Mouse (Mus musculus): ENCODE measurements around the gene Myt1l. TPM values are rescaled to one million over a fixed set of nuclear protein-coding genes. Genes with fewer than 3 reads are reported as not detected.

Myt1l gene
- total and polyA plus RNA-seq, 2 experiments: not detected

DNA sequence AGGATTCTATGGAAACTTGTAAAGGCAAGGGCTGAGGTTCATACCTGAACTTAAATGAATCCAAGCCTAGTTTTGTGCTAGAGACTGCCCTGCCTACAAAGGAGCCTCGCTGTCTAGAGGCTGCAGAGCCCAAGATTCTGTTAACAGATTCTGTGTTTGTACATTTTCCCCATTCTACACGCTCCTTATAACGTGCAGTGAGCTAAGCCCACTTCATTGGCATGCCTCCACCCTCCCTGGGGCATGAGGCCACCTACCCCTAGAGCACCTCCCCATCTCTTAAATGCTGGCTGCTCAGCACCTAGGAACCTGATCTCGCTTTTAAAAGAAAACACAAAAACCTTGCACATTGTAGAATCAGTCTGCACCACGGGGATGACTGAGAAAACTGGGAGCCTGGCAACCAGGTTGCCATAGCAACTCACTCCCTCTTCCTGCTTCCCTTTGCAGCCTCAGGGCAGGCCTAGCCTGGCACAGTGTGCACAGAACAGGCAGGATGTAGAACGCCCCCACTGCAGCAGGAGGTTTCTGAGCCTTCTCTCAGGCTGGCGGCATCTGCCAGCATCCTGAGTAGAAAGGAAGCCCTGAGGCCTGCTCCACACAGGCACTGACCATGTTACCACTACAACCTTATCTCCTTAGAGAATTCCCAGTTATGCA lies 344.1 kb downstream of the Myt1l start:
- DNase-seq (ENCODE audit: extremely low read depth, low read depth, low spot score): no peak
- Histone ChIP-seq H3K9ac (ENCODE audit: low read depth, low read length) (no peak overlapping the region), H3K4me1 (ENCODE audit: control insufficient read depth, insufficient read depth, low read length) (no peaks in the 10 kb centered on the region), H3K27me3 (ENCODE audit: control insufficient read depth, insufficient read depth, low read length) (no peaks in the 10 kb centered on the region; the same call in 1 of the 2 replicates), H3K36me3 (ENCODE audit: control insufficient read depth, insufficient read depth, low read length) (no peaks in the 10 kb centered on the region), H3K27ac (replicated peaks; ENCODE audit: insufficient read depth, low read depth, low read length) (no peak overlapping the region), H3K79me2 (ENCODE audit: control insufficient read depth, insufficient read depth, low read length) (no peaks in the 10 kb centered on the region), H3K4me3 (ENCODE audit: insufficient read depth, low read depth, low read length) (no peak overlapping the region)
- 47% methylated on average over 7 of the region's 7 CpGs for WGBS
- TF ChIP-seq POLR2A (IDR thresholded peaks at IDR 0.05; ENCODE audit: extremely low read depth, insufficient read depth, low read length) (no peak), CTCF (IDR thresholded peaks at IDR 0.05; ENCODE audit: low read depth, low read length) (no peak)

DNA sequence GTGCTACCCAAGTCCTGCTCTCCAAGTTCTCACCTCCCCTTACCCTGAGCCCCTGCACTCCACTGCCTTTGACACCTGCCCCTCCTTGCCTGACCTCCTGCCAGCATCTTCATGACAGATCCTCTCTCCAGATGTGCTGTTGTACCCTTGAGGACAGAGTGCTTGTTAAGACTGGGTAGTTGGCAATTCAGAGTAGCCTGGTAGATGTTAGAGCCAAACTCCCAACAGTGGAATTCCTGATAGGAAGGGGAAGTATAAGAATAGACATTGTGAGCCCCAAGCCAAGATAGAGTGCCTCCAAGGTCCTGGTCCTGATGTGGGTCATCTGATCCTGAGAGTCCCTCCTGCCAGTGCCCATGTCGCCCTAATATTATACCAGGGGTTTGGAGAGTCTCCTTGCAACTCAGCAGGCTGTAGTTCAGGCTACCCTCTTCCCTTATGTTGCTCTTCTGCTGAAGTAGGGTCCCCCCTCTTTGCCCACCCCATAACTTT lies 345.1 kb downstream of the Myt1l start:
- H3K4me1 ChIP-seq (ENCODE audit: control insufficient read depth, insufficient read depth, low read length): no peaks in the 10 kb centered on the region
- no peak overlapping the region for H3K4me3 ChIP-seq (ENCODE audit: insufficient read depth, low read depth, low read length)
- no peaks in the 10 kb centered on the region for H3K36me3 ChIP-seq (ENCODE audit: control insufficient read depth, insufficient read depth, low read length)
- WGBS: 43% methylated on average over 1 of the region's 1 CpGs
- TF ChIP-seq CTCF (IDR thresholded peaks at IDR 0.05; ENCODE audit: low read depth, low read length) (no peak), POLR2A (IDR thresholded peaks at IDR 0.05; ENCODE audit: extremely low read depth, insufficient read depth, low read length) (no peak)
- no peak overlapping the region for H3K9ac ChIP-seq (ENCODE audit: low read depth, low read length)
- DNase-seq (ENCODE audit: extremely low read depth, low read depth, low spot score): no peak
- H3K79me2 ChIP-seq (ENCODE audit: control insufficient read depth, insufficient read depth, low read length): no peaks in the 10 kb centered on the region
- no peak overlapping the region for H3K27ac ChIP-seq (replicated peaks; ENCODE audit: insufficient read depth, low read depth, low read length)
- peaks cover 3% of the 10 kb centered on the region; the same call in 1 of the 2 replicates for H3K27me3 ChIP-seq (ENCODE audit: control insufficient read depth, insufficient read depth, low read length)

DNA sequence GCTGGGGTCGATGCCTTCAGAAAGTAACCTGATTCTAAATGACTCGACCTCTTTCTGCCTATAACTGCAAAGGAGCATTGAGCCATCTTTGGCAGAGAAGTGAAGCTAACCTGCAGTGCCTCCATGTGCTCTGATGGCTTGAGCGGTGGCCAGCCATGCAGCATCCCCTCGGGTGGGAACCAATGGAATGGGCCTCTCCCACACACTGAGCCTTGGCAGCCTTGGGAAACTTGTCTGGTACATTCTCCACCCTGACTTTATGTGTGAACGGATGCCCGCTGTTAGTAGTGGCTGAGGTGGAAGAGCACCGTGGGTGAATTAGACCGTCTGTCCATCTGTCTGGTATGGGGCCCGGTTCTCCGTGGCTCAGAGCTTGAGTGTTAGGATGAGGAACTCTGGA lies 349.8 kb downstream of the Myt1l start:
- peaks cover 3% of the 10 kb centered on the region; the same call in 1 of the 2 replicates for H3K27me3 ChIP-seq (ENCODE audit: control insufficient read depth, insufficient read depth, low read length)
- 84% methylated on average over 10 of the region's 10 CpGs for WGBS
- TF ChIP-seq POLR2A (IDR thresholded peaks at IDR 0.05; ENCODE audit: extremely low read depth, insufficient read depth, low read length): no peak
- no peak overlapping the region for H3K27ac ChIP-seq (replicated peaks; ENCODE audit: insufficient read depth, low read depth, low read length)
- no peak overlapping the region for H3K4me3 ChIP-seq (ENCODE audit: insufficient read depth, low read depth, low read length)
- no peak overlapping the region for H3K9ac ChIP-seq (ENCODE audit: low read depth, low read length)
- no peaks in the 10 kb centered on the region for H3K36me3 ChIP-seq (ENCODE audit: control insufficient read depth, insufficient read depth, low read length)
- H3K79me2 ChIP-seq (ENCODE audit: control insufficient read depth, insufficient read depth, low read length): no peaks in the 10 kb centered on the region
- no peaks in the 10 kb centered on the region for H3K4me1 ChIP-seq (ENCODE audit: control insufficient read depth, insufficient read depth, low read length)
- DNase-seq (ENCODE audit: extremely low read depth, low read depth, low spot score): no peak

DNA sequence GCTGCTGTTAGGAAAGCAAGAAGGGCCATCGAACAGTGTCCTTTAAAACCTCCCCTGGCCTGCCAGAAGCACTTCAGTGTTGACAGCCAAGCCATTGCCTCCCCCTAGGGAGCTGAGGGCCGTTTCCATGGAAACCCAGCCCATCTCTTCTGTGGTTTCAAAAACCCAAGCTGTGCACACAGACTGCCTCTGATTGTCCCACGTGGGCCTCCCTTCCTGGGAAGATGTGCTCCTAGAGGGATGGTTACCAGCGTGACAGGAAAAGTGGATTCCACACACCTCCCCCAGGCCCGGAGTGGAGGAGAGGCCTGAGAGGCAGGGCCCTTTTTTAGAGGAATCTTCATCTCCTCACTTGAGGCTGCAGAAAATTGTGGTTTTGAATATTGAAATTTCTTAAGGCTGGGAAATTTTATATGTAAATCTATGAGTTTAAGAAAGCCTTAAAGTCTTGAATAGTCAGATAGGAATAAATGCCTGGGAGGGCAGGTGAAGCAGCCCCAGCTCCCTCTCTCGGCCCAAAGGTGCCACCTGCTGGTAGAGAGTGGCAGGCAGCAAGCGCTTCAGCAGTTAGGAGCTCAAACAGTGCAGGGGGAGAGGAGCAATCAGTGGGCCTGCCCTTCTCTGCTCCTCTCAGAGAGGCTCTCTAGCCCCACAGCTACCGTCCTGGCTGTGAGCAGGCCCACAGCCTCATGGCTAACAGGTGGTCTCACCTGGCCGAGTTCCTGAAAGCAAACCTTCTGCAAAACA lies 354.9 kb downstream of the Myt1l start:
- DNase-seq (ENCODE audit: extremely low read depth, low read depth, low spot score): no peak
- TF ChIP-seq CTCF (IDR thresholded peaks at IDR 0.05; ENCODE audit: low read depth, low read length) (peak; percentile 83), POLR2A (IDR thresholded peaks at IDR 0.05; ENCODE audit: extremely low read depth, insufficient read depth, low read length) (no peak)
- no peaks in the 10 kb centered on the region for H3K36me3 ChIP-seq (ENCODE audit: control insufficient read depth, insufficient read depth, low read length)
- H3K79me2 ChIP-seq (ENCODE audit: control insufficient read depth, insufficient read depth, low read length): no peaks in the 10 kb centered on the region
- WGBS: 27% methylated on average over 9 of the region's 9 CpGs
- H3K4me1 ChIP-seq (ENCODE audit: control insufficient read depth, insufficient read depth, low read length): no peaks in the 10 kb centered on the region
- no peak overlapping the region for H3K9ac ChIP-seq (ENCODE audit: low read depth, low read length)
- no peak overlapping the region for H3K4me3 ChIP-seq (ENCODE audit: insufficient read depth, low read depth, low read length)
- no peak overlapping the region for H3K27ac ChIP-seq (replicated peaks; ENCODE audit: insufficient read depth, low read depth, low read length)
- H3K27me3 ChIP-seq (ENCODE audit: control insufficient read depth, insufficient read depth, low read length): peaks cover under 1% of the 10 kb centered on the region; the same call in 1 of the 2 replicates

DNA sequence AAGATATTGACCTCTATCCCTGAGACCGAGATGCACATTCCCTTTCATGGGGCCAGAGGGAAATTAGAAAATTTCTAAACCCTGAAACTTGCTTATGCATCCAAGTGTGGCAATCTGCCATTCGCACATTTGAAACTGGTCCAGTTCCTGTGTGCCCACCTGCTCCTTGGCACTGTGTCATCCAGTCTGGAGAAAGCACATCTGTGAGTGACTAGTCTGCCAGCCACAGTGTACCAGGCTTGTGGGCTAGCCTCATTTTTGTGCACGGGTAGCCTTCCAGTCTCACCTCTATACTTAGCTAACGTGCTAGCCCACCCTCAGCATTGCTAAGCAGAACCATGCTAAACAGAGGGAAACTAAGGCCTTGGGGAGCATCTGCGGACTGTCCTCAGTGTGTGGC lies 356.2 kb downstream of the Myt1l start:
- Histone ChIP-seq H3K9ac (ENCODE audit: low read depth, low read length) (no peak overlapping the region), H3K36me3 (ENCODE audit: control insufficient read depth, insufficient read depth, low read length) (no peaks in the 10 kb centered on the region), H3K4me3 (ENCODE audit: insufficient read depth, low read depth, low read length) (no peak overlapping the region), H3K79me2 (ENCODE audit: control insufficient read depth, insufficient read depth, low read length) (no peaks in the 10 kb centered on the region), H3K27me3 (ENCODE audit: control insufficient read depth, insufficient read depth, low read length) (no peaks in the 10 kb centered on the region; the same call in 1 of the 2 replicates), H3K4me1 (ENCODE audit: control insufficient read depth, insufficient read depth, low read length) (no peaks in the 10 kb centered on the region), H3K27ac (replicated peaks; ENCODE audit: insufficient read depth, low read depth, low read length) (no peak overlapping the region)
- DNase-seq (ENCODE audit: extremely low read depth, low read depth, low spot score): no peak
- TF ChIP-seq POLR2A (IDR thresholded peaks at IDR 0.05; ENCODE audit: extremely low read depth, insufficient read depth, low read length): no peak
- TF ChIP-seq CTCF (IDR thresholded peaks at IDR 0.05; ENCODE audit: low read depth, low read length): no peak
- WGBS: 71% methylated on average over 5 of the region's 5 CpGs

DNA sequence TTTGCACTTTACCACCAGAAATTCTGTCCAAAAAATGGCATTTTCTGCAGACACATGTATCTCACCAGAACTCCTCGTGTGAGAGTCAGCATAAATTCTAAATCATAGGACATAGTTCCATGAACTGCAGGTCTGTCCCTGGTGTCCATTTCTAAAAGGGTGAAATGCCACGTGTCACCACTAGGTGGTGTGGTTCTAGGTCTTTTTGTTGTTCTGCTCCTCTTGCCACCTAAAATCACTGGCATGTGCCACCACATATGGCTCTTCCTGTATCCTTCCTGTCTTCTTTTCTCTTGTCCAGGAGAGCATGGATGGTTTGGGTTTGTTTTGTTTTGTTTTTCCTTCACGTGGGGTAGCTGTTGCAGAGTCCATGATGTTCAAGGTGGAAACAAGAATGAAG lies 366.5 kb downstream of the Myt1l start:
- H3K27me3 ChIP-seq (ENCODE audit: control insufficient read depth, insufficient read depth, low read length): no peaks in the 10 kb centered on the region
- peak; percentile 15 for DNase-seq (ENCODE audit: extremely low read depth, low read depth, low spot score)
- no peak overlapping the region for H3K9ac ChIP-seq (ENCODE audit: low read depth, low read length)
- H3K4me3 ChIP-seq (ENCODE audit: insufficient read depth, low read depth, low read length): no peak overlapping the region
- no peaks in the 10 kb centered on the region for H3K36me3 ChIP-seq (ENCODE audit: control insufficient read depth, insufficient read depth, low read length)
- no peak overlapping the region for H3K27ac ChIP-seq (replicated peaks; ENCODE audit: insufficient read depth, low read depth, low read length)
- no peaks in the 10 kb centered on the region for H3K79me2 ChIP-seq (ENCODE audit: control insufficient read depth, insufficient read depth, low read length)
- TF ChIP-seq POLR2A (IDR thresholded peaks at IDR 0.05; ENCODE audit: extremely low read depth, insufficient read depth, low read length): no peak
- TF ChIP-seq CTCF (IDR thresholded peaks at IDR 0.05; ENCODE audit: low read depth, low read length): peak; percentile 32
- H3K4me1 ChIP-seq (ENCODE audit: control insufficient read depth, insufficient read depth, low read length): no peaks in the 10 kb centered on the region
- 16% methylated on average over 3 of the region's 3 CpGs for WGBS

Data from liver, adult 2 months (tissue).